Mouse (Mus musculus): ENCODE results near the gene Gm10521. TPM values are rescaled to one million over a fixed set of nuclear protein-coding genes. Genes with fewer than 3 reads are reported as not detected.

Gene Gm10521
- polyA plus RNA-seq, 1 experiment from 2014 or later, result not detected

DNA sequence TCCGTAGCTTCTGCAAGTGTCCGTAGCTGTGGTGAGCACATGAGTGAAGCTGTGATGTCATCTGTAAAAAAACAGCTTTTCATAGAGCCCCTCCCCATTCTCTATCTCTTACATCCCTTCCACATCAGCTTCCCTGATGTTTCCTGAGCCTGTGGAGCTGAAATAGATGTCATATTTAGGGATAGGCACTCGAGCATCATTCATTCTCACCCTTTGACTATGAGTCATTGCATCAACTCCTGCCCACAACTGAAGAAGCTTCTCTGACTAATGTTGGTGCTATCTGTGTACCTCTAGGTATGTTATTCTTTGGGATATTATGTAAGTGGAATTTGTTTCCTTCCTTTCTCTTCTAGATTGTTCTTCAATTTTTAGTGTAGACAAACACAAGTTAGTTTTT, 29.4 kb downstream of the Gm10521 start:
- no peaks in the 10 kb centered on the region for H3K27me3 ChIP-seq (ENCODE audit: control insufficient read depth, insufficient read depth, low read length)
- no peak for ATAC-seq (ENCODE audit: insufficient number of reproducible peaks, insufficient read depth, low FRiP score, low read depth)
- H3K4me1 ChIP-seq (ENCODE audit: control insufficient read depth in 2 of 2, insufficient read depth in 2 of 2, low read length in 2 of 2), result no peaks in the 10 kb centered on the region
- no peaks in the 10 kb centered on the region for H3K9me3 ChIP-seq (ENCODE audit: control insufficient read depth, low read length)
- no peaks in the 10 kb centered on the region for H3K36me3 ChIP-seq (ENCODE audit: control insufficient read depth, insufficient read depth, low read length)
- no peak overlapping the region for H3K4me3 ChIP-seq (ENCODE audit: control insufficient read depth in 1 of 2, insufficient read depth in 1 of 2, low read depth in 1 of 2, low read length in 2 of 2)
- H3K9ac ChIP-seq (ENCODE audit: low read length), result no peak overlapping the region
- no peak overlapping the region for H3K27ac ChIP-seq (replicated peaks in 1 of 2; ENCODE audit: control insufficient read depth in 1 of 2, insufficient read depth in 1 of 2, low read depth in 2 of 2, low read length in 2 of 2)
- 66% methylated on average over 3 of the region's 3 CpGs for WGBS
- H3K4me2 ChIP-seq (ENCODE audit: low read length), result no peak overlapping the region

DNA sequence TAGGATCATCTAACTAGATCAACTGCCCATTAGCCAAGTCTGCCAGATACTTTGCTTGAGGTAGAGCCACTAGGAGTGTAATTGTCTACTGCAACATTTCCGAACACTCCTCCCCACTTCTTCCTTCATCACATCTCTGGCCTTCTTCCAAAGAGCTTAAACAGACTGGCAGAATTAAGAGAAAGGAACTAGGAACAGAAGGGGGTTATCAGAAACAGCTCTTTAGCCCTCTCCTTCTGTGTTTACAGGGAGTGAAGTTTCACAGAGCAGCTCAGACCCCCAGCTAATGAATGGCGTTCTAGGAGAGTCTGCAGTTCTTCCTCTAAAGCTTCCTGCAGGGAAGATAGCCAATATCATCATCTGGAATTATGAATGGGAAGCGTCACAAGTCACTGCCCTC, 38.4 kb downstream of the Gm10521 start:
- H3K36me3 ChIP-seq (ENCODE audit: control insufficient read depth, insufficient read depth, low read length), result no peaks in the 10 kb centered on the region
- no peaks in the 10 kb centered on the region for H3K27me3 ChIP-seq (ENCODE audit: control insufficient read depth, insufficient read depth, low read length)
- no peak overlapping the region for H3K4me2 ChIP-seq (ENCODE audit: low read length)
- H3K4me1 ChIP-seq (ENCODE audit: control insufficient read depth in 2 of 2, insufficient read depth in 2 of 2, low read length in 2 of 2), result no peaks in the 10 kb centered on the region
- WGBS, result 20% methylated on average over 3 of the region's 3 CpGs
- H3K9me3 ChIP-seq (ENCODE audit: control insufficient read depth, low read length), result no peaks in the 10 kb centered on the region
- H3K27ac ChIP-seq (replicated peaks in 1 of 2; ENCODE audit: control insufficient read depth in 1 of 2, insufficient read depth in 1 of 2, low read depth in 2 of 2, low read length in 2 of 2), result no peak overlapping the region
- ATAC-seq (ENCODE audit: insufficient number of reproducible peaks, insufficient read depth, low FRiP score, low read depth), result no peak
- H3K4me3 ChIP-seq (ENCODE audit: control insufficient read depth in 1 of 2, insufficient read depth in 1 of 2, low read depth in 1 of 2, low read length in 2 of 2), result no peak overlapping the region
- no peak overlapping the region for H3K9ac ChIP-seq (ENCODE audit: low read length)

DNA sequence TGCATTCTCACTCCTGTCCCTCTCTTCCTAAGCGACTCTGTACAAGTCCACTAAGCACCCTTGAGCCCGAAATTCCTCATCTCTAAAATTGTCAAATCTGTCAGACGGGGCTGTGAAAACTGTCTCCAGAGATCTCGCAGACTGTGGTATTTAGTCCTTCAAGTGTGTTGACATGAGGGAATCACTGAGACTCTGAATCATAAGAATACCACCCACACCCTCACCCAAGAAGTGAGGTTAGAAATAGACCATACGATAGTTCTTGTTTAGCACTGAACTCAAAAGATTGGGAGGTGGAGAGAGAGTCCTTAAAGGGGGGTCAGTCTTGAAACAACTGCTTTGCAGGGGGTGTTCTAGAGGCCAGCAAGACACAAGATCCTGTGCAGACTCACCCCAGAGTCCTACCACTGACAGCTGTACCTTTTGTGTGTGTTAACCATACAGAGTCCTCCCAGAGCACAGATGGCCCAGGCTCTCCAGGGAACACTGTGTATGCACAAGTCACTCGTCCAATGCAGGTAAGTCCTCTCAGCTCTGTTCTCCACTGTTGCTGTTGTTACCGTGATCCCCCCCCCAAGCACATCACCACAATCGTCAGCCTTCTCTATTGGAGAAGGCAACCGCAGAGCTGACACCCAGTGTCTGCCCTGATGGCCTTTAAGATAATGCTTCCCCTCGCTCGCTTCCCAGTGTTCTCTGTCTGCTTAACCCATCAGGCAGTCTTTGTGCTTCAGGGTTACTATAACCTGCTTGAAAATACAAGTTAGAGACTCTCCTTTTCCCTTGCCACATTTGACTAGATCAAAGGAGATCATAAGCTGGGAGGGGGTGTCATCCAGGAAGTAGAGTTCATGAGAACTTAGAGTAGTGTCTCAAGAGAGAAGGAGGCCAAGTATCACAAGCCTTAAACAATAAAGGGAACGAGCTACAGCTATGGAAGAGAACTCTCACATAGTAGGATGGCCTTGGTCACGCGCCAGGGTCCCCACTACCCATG, 43.8 kb downstream of the Gm10521 start:
- Histone ChIP-seq H3K9ac (ENCODE audit: low read length) (no peak overlapping the region), H3K4me2 (ENCODE audit: low read length) (no peak overlapping the region), H3K9me3 (ENCODE audit: control insufficient read depth, low read length) (no peaks in the 10 kb centered on the region), H3K4me1 (ENCODE audit: control insufficient read depth in 2 of 2, insufficient read depth in 2 of 2, low read length in 2 of 2) (no peaks in the 10 kb centered on the region), H3K27ac (replicated peaks in 1 of 2; ENCODE audit: control insufficient read depth in 1 of 2, insufficient read depth in 1 of 2, low read depth in 2 of 2, low read length in 2 of 2) (no peak overlapping the region), H3K36me3 (ENCODE audit: control insufficient read depth, insufficient read depth, low read length) (no peaks in the 10 kb centered on the region), H3K27me3 (ENCODE audit: control insufficient read depth, insufficient read depth, low read length) (no peaks in the 10 kb centered on the region), H3K4me3 (ENCODE audit: control insufficient read depth in 1 of 2, insufficient read depth in 1 of 2, low read depth in 1 of 2, low read length in 2 of 2) (no peak overlapping the region)
- ATAC-seq (ENCODE audit: insufficient number of reproducible peaks, insufficient read depth, low FRiP score, low read depth), result no peak
- 64% methylated on average over 14 of the region's 14 CpGs for WGBS

DNA sequence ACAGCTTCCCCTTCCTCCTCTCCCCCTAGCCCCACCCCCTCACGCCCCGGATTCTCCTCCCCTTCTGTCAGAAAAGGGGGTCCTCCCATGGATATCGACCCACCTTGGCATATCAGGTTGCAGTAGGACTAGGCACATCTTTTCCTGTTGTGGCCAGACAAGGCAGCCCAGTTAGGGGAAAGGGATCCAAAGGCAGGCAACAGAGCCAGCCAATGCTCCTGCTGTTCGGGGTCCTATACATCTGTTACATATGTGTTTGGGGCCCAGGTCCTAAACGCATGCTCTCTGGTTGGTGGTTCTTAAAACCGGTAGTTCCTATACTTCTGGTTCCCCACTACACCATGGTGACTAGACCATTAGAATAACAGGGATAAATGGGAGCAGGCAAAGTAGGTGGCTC, 45.2 kb downstream of the Gm10521 start:
- Histone ChIP-seq H3K4me3 (ENCODE audit: control insufficient read depth in 1 of 2, insufficient read depth in 1 of 2, low read depth in 1 of 2, low read length in 2 of 2) (no peak overlapping the region), H3K9me3 (ENCODE audit: control insufficient read depth, low read length) (no peaks in the 10 kb centered on the region), H3K36me3 (ENCODE audit: control insufficient read depth, insufficient read depth, low read length) (no peaks in the 10 kb centered on the region), H3K4me2 (ENCODE audit: low read length) (no peak overlapping the region), H3K4me1 (ENCODE audit: control insufficient read depth in 2 of 2, insufficient read depth in 2 of 2, low read length in 2 of 2) (no peaks in the 10 kb centered on the region), H3K9ac (ENCODE audit: low read length) (no peak overlapping the region), H3K27me3 (ENCODE audit: control insufficient read depth, insufficient read depth, low read length) (no peaks in the 10 kb centered on the region), H3K27ac (replicated peaks in 1 of 2; ENCODE audit: control insufficient read depth in 1 of 2, insufficient read depth in 1 of 2, low read depth in 2 of 2, low read length in 2 of 2) (no peak overlapping the region)
- ATAC-seq (ENCODE audit: insufficient number of reproducible peaks, insufficient read depth, low FRiP score, low read depth), result no peak
- WGBS, result 78% methylated on average over 6 of the region's 6 CpGs

DNA sequence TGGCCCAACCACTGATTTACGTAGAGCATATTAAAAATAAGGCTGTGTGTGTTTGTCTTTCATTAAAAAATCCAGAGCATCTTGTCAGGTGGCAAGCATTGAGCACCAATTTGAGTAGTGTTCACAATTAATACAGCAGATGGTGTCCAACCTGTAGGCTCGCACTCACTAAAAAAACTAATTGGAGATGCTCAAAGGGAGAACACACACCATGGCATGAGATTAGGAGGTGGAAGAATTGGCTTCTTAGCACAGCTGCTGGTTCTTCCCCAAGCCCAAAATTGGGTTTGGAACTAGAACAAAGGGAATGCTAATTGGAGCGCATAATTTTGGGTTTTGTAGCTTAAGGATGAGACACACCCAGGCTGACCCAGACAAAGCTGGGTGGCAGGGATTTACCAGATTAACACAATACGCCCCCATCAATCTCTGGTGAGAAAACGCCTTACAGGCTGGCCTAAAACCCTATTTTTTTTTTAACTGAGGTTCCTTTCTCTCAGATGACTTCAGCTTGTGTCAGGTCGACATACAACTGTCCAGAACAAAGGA, 51.1 kb downstream of the Gm10521 start:
- no peaks in the 10 kb centered on the region for H3K4me1 ChIP-seq (ENCODE audit: control insufficient read depth in 2 of 2, insufficient read depth in 2 of 2, low read length in 2 of 2)
- no peaks in the 10 kb centered on the region for H3K9me3 ChIP-seq (ENCODE audit: control insufficient read depth, low read length)
- WGBS, result 72% methylated on average over 6 of the region's 6 CpGs
- H3K4me3 ChIP-seq (ENCODE audit: control insufficient read depth in 1 of 2, insufficient read depth in 1 of 2, low read depth in 1 of 2, low read length in 2 of 2), result no peak overlapping the region
- no peak overlapping the region for H3K9ac ChIP-seq (ENCODE audit: low read length)
- H3K27me3 ChIP-seq (ENCODE audit: control insufficient read depth, insufficient read depth, low read length), result no peaks in the 10 kb centered on the region
- H3K36me3 ChIP-seq (ENCODE audit: control insufficient read depth, insufficient read depth, low read length), result no peaks in the 10 kb centered on the region
- no peak overlapping the region for H3K27ac ChIP-seq (replicated peaks in 1 of 2; ENCODE audit: control insufficient read depth in 1 of 2, insufficient read depth in 1 of 2, low read depth in 2 of 2, low read length in 2 of 2)
- ATAC-seq (ENCODE audit: insufficient number of reproducible peaks, insufficient read depth, low FRiP score, low read depth), result no peak
- H3K4me2 ChIP-seq (ENCODE audit: low read length), result no peak overlapping the region

Other genes with a start within 250 kb of the Gm10521 start
- 0.22 TPM in 1 of 2 replicates, not detected in the other for gene Slamf7, start 242.6 kb upstream of the Gm10521 start, polyA plus RNA-seq (2014; fragmentation: Nextera tagmentation; extraction: Ambion mirVana)
- 1.7 and 3.7 TPM in 2 replicates for gene Cd48, start 213.7 kb upstream of the Gm10521 start, polyA plus RNA-seq (2014; fragmentation: Nextera tagmentation; extraction: Ambion mirVana)
- gene Slamf1, start 128.5 kb upstream of the Gm10521 start, polyA plus RNA-seq (2014; fragmentation: Nextera tagmentation; extraction: Ambion mirVana), result 0.16 and 0.19 TPM in 2 replicates
- 2.0 and 2.1 TPM in 2 replicates for gene Cd84, start 56.0 kb upstream of the Gm10521 start, polyA plus RNA-seq (2014; fragmentation: Nextera tagmentation; extraction: Ambion mirVana)
- gene Slamf6, start 21.9 kb downstream of the Gm10521 start, polyA plus RNA-seq (2014; fragmentation: Nextera tagmentation; extraction: Ambion mirVana), result 0.14 and 0.22 TPM in 2 replicates
- 9.2 and 10.0 TPM in 2 replicates for gene Vangl2, start 132.8 kb downstream of the Gm10521 start, polyA plus RNA-seq (2014; fragmentation: Nextera tagmentation; extraction: Ambion mirVana)
- not detected in 2 replicates for gene Nhlh1, start 161.9 kb downstream of the Gm10521 start, polyA plus RNA-seq (2014; fragmentation: Nextera tagmentation; extraction: Ambion mirVana)
- 157 and 163 TPM in 2 replicates for gene Copa, start 186.9 kb downstream of the Gm10521 start, polyA plus RNA-seq (2014; fragmentation: Nextera tagmentation; extraction: Ambion mirVana)
- gene Ncstn, start 187.1 kb downstream of the Gm10521 start, polyA plus RNA-seq (2014; fragmentation: Nextera tagmentation; extraction: Ambion mirVana), result 120 TPM in 2 replicates
- gene Pex19, start 231.1 kb downstream of the Gm10521 start, polyA plus RNA-seq (2014; fragmentation: Nextera tagmentation; extraction: Ambion mirVana), result 119 and 136 TPM in 2 replicates

Measured in heart, embryonic 14.5 days (tissue).